Mouse (Mus musculus) hindbrain, embryonic 13.5 days (tissue): ENCODE results near the gene C1s1. TPM values are rescaled to one million over a fixed set of nuclear protein-coding genes. Genes with fewer than 3 reads are reported as not detected.
"Not testable (repeated sequence)": the region's sequence is repeated elsewhere in the genome, so short reads cannot be mapped to it uniquely, and the experiment has no call there.

Source experiments
- ATAC-seq: fragments of 200-750 bp; cut with Nextera tagmentation; 2 replicates; pipeline ENCODE4 v1.8.0; 2017; ENCODE audit warnings: moderate TSS enrichment; ENCODE audit not compliant: low FRiP score
- H3K27ac ChIP-seq: fragments of 300-500 bp; sonication (generic); 2 replicates; pipeline ENCODE4 v1.5.1; 2015; ENCODE audit warnings: inconsistent platforms, mild to moderate bottlenecking, moderate library complexity
- H3K27me3 ChIP-seq: fragments of 300-500 bp; sonication (generic); 2 replicates; pipeline ENCODE4 v1.6.1; 2015; ENCODE audit warnings: mild to moderate bottlenecking, inconsistent platforms
- H3K36me3 ChIP-seq: fragments of 300-500 bp; sonication (generic); 2 replicates; pipeline ENCODE4 v1.6.1; 2015; ENCODE audit warnings: mild to moderate bottlenecking, inconsistent platforms
- H3K4me1 ChIP-seq: fragments of 300-500 bp; sonication (generic); replicated peaks from 2 replicates; pipeline ENCODE4 v1.6.1; 2015; ENCODE audit warnings: inconsistent platforms
- H3K4me2 ChIP-seq: fragments of 300-500 bp; sonication (generic); 2 replicates; pipeline ENCODE4 v1.6.1; 2015; ENCODE audit warnings: inconsistent platforms, mild to moderate bottlenecking, moderate library complexity
- H3K4me3 ChIP-seq: fragments of 300-500 bp; sonication (generic); 2 replicates; pipeline ENCODE4 v1.5.1; 2015; ENCODE audit warnings: mild to moderate bottlenecking, inconsistent platforms
- H3K9ac ChIP-seq: fragments of 300-500 bp; sonication (generic); 2 replicates; pipeline ENCODE4 v1.6.1; 2015; ENCODE audit warnings: mild to moderate bottlenecking, inconsistent platforms
- H3K9me3 ChIP-seq: fragments of 300-500 bp; sonication (generic); 2 replicates; pipeline ENCODE4 v1.6.1; 2016; ENCODE audit warnings: inconsistent platforms
- WGBS: fragments of 180-500 bp; shearing (Covaris S2); methylation state at CpG from one replicate; pipeline ENCODE4 v1.1.7; 2015; 5-methylcytosine and 5-hydroxymethylcytosine counted together
- polyA plus RNA-seq: library from polyadenylated mRNA; unstranded; fragments of >200 nt; fragmentation: Nextera tagmentation; extraction: Ambion mirVana; gene quantifications from 2 replicates; pipeline ENCODE4 v1.2.1, GENCODE M21; 2015

C1s1 gene
- polyA plus RNA-seq, 1 experiment from 2014 or later = 0.52 TPM

DNA sequence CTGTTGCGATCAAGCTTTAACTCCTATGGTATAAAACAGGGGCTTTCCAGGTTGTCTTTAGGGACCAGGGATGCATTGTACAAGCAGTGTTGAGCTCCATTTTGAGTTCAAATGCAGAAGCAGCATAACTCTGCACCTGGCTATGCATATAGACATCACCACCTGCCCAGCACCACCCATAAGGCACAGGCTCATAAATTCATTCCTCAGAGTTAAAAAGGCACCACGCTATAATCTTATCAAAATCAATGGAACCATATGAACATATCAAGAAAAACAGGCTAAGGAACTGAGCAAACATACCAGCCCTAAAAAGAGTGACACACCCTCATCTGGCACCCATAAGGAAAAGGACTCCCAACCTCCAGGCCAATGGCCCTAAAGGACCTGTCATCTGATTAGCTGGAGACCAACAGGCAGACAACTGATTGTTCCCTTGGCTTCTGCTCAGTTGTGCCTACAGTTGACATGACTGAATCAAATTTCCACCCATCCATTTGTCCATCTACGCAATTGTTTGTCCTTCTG, 6.9 kb upstream of the C1s1 start:
- H3K4me1 ChIP-seq = no peaks in the 10 kb centered on the region
- no peaks in the 10 kb centered on the region for H3K27me3 ChIP-seq
- no peak overlapping the region for H3K9ac ChIP-seq
- WGBS = 91% methylated on average over 3 of the region's 3 CpGs
- no peaks in the 10 kb centered on the region for H3K36me3 ChIP-seq
- no peak overlapping the region for H3K4me2 ChIP-seq
- peaks cover 20% of the 10 kb centered on the region for H3K9me3 ChIP-seq
- no peak for ATAC-seq
- H3K4me3 ChIP-seq = no peak overlapping the region
- H3K27ac ChIP-seq = no peak overlapping the region

DNA sequence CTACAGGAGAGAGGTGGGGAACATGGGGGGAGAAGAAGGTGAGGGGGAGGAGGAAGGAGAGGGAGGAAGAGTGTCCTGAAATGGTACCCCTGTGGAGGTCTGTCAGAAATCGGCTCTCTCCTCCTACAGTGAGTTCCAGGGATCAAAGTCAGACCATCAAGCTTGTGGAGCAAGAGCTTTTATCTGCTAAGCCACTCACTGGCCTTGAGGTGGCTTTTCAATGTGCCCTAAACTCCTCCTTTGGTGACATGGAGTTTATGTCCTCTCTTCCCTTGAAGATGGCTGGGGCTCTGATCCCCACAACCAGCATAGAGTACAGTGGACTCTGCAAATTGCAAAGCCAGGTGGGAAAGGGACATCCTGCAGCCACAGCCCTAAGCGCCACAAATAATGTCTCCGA, 5.8 kb upstream of the C1s1 start:
- H3K4me1 ChIP-seq, H3K36me3 ChIP-seq, H3K9ac ChIP-seq, H3K4me2 ChIP-seq, ATAC-seq, H3K4me3 ChIP-seq, H3K27ac ChIP-seq, H3K27me3 ChIP-seq: not testable (repeated sequence)
- 98% methylated on average over 3 of the region's 3 CpGs for WGBS
- H3K9me3 ChIP-seq = peaks cover 20% of the 10 kb centered on the region

DNA sequence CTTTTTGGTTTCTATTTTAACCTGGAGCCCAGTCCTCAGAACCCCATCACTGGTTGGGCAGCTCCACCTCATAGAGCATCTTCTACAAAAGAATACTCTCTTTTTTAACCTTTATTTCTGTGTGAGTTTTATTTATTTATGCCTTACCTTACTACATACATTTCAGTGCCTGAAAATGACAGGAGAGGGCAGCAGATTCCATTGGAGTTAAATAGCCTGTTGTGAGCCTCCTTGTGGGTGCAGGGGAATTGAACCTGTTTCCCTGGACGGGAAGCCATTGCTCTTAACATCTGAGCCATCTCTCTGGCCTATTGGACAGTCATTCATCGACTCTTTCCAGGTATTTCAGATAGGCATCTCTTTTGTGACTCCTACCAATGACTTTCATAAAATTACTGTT, 3.3 kb upstream of the C1s1 start:
- no peak overlapping the region for H3K27ac ChIP-seq
- no peak overlapping the region for H3K4me2 ChIP-seq
- no peak overlapping the region for H3K9ac ChIP-seq
- H3K4me1 ChIP-seq = no peaks in the 10 kb centered on the region
- H3K27me3 ChIP-seq = no peaks in the 10 kb centered on the region
- peaks cover 11% of the 10 kb centered on the region for H3K9me3 ChIP-seq
- WGBS = 78% methylated on average over 2 of the region's 2 CpGs
- no peak overlapping the region for H3K4me3 ChIP-seq
- ATAC-seq = no peak
- no peaks in the 10 kb centered on the region for H3K36me3 ChIP-seq

DNA sequence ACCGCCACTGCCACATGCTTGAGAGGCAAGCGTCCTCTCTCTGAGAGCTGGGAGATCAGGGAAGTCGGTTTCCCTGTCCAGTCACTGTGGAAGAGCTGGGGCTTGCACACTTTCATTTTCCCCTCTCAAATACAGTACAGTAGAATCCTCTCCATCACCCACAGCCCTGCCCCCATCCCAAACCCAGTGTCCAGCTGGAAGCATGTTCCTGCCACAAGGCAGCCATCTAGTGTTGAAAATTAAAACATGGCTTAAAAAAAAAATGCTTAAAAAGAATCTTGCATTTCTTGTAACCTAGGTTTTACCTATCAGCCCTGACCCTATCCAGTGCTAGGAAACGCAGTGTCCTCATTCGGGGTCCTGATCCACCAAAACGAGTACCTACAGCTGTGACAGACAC, 2.3 kb upstream of the C1s1 start:
- Histone ChIP-seq H3K4me3 (no peak overlapping the region), H3K9me3 (peaks cover 4% of the 10 kb centered on the region; the same call in 1 of the 2 replicates), H3K36me3 (no peaks in the 10 kb centered on the region), H3K27ac (no peak overlapping the region), H3K27me3 (no peaks in the 10 kb centered on the region), H3K4me1 (no peaks in the 10 kb centered on the region), H3K4me2 (no peak overlapping the region), H3K9ac (no peak overlapping the region)
- ATAC-seq = no peak
- 89% methylated on average over 6 of the region's 6 CpGs for WGBS

DNA sequence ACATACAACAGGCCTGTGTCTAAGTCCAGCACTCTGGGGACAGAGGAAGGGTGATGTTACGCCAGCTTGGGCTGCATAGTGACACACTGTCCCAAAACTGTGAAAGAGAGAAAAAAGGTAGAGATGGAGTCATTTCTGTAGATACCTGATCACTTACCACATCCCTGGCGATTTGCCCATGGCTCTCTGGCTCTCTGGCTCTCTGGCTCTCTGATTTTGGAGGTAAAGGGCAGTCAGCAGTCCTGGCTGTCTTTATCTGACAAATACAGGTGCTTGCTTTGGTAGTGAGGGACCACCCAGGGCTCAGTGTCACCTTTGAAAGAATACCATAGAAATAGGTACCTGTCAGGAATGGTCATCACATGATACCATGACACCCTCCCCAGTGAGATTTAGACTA, 983 bp downstream of the C1s1 start:
- H3K36me3 ChIP-seq, H3K27ac ChIP-seq, H3K4me3 ChIP-seq, H3K4me1 ChIP-seq, H3K9ac ChIP-seq, ATAC-seq, H3K4me2 ChIP-seq, H3K9me3 ChIP-seq, H3K27me3 ChIP-seq: not testable (repeated sequence)
- 88% methylated on average over 2 of the region's 2 CpGs for WGBS

DNA sequence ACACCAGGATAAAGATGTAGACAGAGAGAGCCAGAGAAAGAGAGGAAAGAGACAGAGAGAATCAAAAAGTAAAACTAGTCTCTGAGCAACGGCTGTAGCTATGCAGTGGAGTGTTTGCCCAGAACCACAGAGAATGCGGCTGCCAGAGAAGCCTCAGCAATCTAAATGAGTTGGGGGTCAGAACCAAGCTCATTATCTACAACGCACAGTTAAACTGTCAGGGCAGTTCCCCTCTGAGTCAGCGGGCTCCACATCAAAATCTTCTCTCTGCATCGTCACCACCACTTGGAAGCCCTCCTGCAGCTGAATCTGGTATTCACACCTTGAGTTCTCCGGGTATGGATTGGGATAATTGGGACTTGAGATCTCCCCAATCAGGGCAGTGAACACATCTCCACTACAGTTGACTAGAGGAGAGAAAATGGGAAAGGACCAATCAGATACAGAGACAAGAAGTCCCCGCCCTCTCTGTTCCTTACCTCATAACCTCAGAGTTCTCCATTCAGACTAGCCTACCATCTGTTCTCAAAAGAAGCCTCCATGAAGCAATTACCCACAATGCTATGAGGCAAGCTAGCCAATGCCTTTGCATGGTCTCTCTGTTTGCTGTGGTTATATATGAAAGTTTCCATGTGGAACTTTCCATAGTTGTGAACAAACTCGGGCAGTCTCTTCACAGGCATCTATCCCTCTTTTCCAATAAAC, 5.9 kb downstream of the C1s1 start:
- not testable (repeated sequence) for H3K4me3 ChIP-seq, H3K9me3 ChIP-seq, H3K4me1 ChIP-seq, H3K9ac ChIP-seq, H3K36me3 ChIP-seq, ATAC-seq, H3K27ac ChIP-seq, H3K27me3 ChIP-seq, H3K4me2 ChIP-seq
- 80% methylated on average over 8 of the region's 8 CpGs for WGBS

DNA sequence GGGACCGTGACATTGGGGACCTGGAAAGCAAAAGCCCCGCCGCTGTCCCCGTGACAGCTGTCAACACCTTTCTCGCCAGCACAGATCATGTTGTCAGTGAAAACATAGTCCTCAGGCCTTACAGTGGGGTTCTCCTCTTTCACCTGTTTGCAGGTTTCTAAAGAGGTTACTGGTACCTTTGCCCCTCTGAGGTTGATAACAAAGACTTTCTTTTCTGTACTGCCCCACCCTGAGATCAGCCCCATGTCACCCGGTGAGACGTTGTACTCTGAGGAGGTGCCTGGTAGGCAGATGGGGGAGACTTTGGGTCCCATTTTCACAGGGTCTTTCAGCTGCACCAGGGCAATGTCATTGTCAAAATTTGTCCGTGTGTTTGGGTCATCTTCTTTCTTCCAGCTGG, 11.1 kb downstream of the C1s1 start:
- 89% methylated on average over 8 of the region's 8 CpGs for WGBS
- no peak overlapping the region for H3K4me3 ChIP-seq
- H3K9ac ChIP-seq = no peak overlapping the region

DNA sequence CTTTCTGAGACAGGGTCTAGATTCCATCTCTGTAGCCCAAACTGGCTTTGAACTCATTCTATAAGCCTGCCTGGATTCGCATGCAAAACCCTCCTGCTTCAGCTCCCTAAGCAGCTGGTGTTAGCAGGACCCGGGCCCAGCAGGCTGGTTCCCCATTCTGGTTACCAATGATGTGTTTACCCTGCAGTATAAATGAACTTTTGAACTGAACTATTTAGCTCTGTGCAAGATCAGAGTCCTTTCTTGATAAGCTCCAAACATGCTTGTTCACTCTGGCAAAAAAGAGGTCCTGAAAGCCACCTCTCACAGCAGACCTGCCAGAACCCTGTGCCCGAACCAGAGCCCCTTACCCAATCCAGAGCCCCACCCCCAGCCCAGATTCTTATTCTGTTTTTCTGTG, 14.3 kb downstream of the C1s1 start:
- Histone ChIP-seq H3K4me1 (no peaks in the 10 kb centered on the region), H3K36me3 (no peaks in the 10 kb centered on the region), H3K9me3 (no peaks in the 10 kb centered on the region), H3K4me3 (no peak overlapping the region), H3K4me2 (no peak overlapping the region), H3K9ac (no peak overlapping the region), H3K27ac (no peak overlapping the region), H3K27me3 (no peaks in the 10 kb centered on the region)
- 86% methylated on average over 3 of the region's 3 CpGs for WGBS
- ATAC-seq = no peak

More for the DNA sequence above, 11.1 kb downstream of the C1s1 start:
- Histone ChIP-seq H3K9me3 (no peaks in the 10 kb centered on the region), H3K27ac (no peak overlapping the region), H3K36me3 (no peaks in the 10 kb centered on the region), H3K27me3 (no peaks in the 10 kb centered on the region), H3K4me2 (no peak overlapping the region), H3K4me1 (no peaks in the 10 kb centered on the region)
- ATAC-seq = no peak

DNA sequence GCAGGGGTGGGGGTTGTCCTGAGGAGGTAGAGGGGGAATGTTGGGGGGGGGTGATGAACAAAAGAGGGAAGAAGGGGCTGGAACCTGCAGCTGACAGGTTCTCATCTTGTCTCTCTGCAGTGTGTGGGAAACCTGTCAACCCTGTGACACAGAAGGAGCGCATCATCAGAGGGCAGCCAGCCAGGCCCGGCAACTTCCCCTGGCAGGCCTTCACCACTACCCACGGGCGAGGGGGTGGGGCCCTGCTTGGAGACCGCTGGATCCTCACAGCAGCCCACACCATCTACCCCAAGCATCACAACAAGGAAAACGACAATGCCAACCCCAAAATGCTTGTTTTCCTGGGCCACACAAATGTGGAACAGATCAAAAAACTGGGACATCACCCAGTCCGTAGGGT, 20.1 kb downstream of the C1s1 start:
- not testable (repeated sequence) for H3K27ac ChIP-seq, H3K36me3 ChIP-seq, H3K4me2 ChIP-seq, H3K9me3 ChIP-seq, H3K4me3 ChIP-seq, H3K27me3 ChIP-seq, ATAC-seq, H3K9ac ChIP-seq, H3K4me1 ChIP-seq
- 75% methylated on average over 7 of the region's 7 CpGs for WGBS

DNA sequence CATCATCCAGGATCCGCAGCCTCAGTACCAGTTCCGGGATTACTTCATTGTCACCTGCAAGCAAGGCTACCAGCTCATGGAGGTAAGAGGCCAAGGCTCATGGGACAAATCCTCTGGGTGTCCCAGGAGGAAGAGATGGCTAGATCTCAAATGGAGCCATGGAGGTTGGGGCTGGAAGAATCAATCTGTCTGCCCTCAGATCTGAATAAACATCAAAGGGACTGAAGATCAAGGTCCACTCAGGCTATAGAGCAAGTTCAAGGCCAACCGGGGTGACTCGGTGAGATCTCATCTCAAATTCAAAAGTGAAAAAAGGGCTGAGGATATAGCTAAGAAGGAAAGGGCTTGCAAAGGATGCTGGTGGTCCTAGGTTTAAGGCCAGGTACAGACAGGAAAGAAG, 24.4 kb downstream of the C1s1 start:
- H3K27ac ChIP-seq, H3K4me2 ChIP-seq, H3K9ac ChIP-seq, H3K4me3 ChIP-seq, H3K27me3 ChIP-seq, H3K4me1 ChIP-seq, H3K36me3 ChIP-seq, H3K9me3 ChIP-seq, ATAC-seq: not testable (repeated sequence)
- WGBS = 90% methylated on average over 4 of the region's 4 CpGs

DNA sequence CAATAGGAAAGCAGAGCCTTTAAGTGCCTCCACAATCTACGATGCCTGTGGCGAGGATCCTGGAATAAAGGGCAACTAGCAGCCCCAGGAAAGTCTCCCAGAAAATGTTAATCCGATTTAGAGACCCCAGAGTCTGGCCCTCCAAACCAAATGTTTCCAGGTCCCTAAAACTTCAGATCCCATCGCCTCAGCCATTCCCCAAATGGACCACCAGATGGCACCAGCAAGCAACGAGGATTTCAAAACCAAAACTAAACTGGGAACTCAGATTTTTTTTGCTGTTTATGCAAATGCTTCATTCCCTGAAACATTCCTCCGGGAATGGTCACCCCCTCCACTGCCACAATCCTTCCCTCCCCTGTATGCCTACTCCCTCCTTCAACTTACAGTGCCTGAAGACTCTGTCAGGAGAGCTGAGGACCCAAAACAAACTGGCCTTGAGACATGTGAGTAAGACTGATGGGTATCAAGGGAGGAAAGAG, 29.8 kb downstream of the C1s1 start, which contains the start of gene C1ra:
C1ra (plus strand) TSS at position 51 of the 482 bp plus-strand sequence.
- Histone ChIP-seq H3K27ac (no peak within 1 kb of the TSS), H3K4me3 (no peak within 1 kb of the TSS), H3K4me2 (peak within 1 kb of the TSS; percentile 34), H3K4me1 (no peaks in the 10 kb centered on the region), H3K27me3 (no peaks in the 10 kb centered on the region), H3K9ac (no peak within 1 kb of the TSS), H3K9me3 (no peaks in the 10 kb centered on the region), H3K36me3 (no peaks in the 10 kb centered on the region)
- no peak for ATAC-seq
- WGBS = 11% methylated on average over 6 of the region's 6 CpGs

DNA sequence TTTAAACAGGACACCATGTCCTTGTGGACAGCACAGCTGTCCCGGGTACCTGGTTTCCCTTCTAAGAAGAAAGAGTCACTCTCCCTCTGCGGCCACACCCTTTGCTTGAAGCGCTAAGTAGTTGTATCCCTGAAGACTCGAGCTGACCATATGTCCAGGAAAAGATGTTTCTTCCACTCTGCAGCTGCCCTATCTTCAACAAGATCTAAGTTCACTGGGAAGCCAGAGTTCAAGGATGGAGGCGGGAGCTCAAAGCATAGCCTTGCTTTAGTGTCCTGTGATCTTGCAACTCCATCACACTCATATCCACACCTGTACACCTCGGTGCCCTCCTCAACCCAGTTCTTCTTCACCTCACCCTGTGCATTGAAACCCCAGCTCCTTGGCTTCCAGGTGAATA, 30.2 kb downstream of the C1s1 start:
- no peak overlapping the region for H3K4me2 ChIP-seq
- H3K4me3 ChIP-seq = no peak overlapping the region
- no peaks in the 10 kb centered on the region for H3K27me3 ChIP-seq
- no peaks in the 10 kb centered on the region for H3K4me1 ChIP-seq
- H3K36me3 ChIP-seq = no peaks in the 10 kb centered on the region
- H3K27ac ChIP-seq = no peak overlapping the region
- WGBS = 71% methylated on average over 6 of the region's 6 CpGs
- no peak for ATAC-seq
- H3K9me3 ChIP-seq = no peaks in the 10 kb centered on the region
- no peak overlapping the region for H3K9ac ChIP-seq

DNA sequence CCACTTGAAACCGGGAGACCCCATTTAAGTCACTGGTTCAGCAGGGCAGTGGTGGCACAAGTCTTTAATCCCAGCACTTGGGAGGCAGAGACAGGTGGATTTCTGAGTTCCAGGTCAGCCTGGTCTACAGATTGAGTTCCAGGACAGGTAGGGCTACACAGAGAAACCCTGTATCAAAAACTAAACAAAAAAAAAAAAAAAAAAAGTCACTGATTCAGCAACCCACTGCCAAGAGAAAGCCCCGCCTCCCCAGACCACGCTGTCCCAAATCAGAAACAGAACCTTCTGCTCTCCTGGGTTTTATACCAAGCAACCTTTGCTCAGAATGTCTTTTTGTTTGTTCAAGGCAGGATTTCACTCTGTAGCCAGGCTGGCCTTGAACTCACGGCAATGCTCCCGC, 33.0 kb downstream of the C1s1 start:
- H3K4me3 ChIP-seq, H3K4me2 ChIP-seq, ATAC-seq, H3K9ac ChIP-seq, H3K27ac ChIP-seq, H3K27me3 ChIP-seq, H3K36me3 ChIP-seq, H3K9me3 ChIP-seq, H3K4me1 ChIP-seq: not testable (repeated sequence)
- 93% methylated on average over 5 of the region's 5 CpGs for WGBS
